Mouse (Mus musculus) megakaryocyte progenitor cell, adult 5-6 weeks (primary cell): ENCODE data around the gene Thrap3. TPM values are rescaled to one million over a fixed set of nuclear protein-coding genes. Genes with fewer than 3 reads are reported as not detected.
"Not testable (repeated sequence)": the region's sequence is repeated elsewhere in the genome, so short reads cannot be mapped to it uniquely, and the experiment has no call there.

Experiments used
- ATAC-seq: replicated peaks from 2 replicates; pipeline ENCODE4 v1.8.0; 2016; ENCODE audit warnings: mild to moderate bottlenecking, moderate TSS enrichment, inconsistent platforms; ENCODE audit not compliant: poor library complexity
- total RNA-seq, 2 experiments: library from RNA; stranded (forward) in 1 of 2; stranded (reverse) in 1 of 2; fragments of 157-497, 149-512 nt in 1 of 2; fragments of 200-1000 nt in 1 of 2; gene quantifications; 2 replicates each; pipeline versions ENCODE4 v1.2.3 to v1.2.4; 2015 to 2017

The Thrap3 gene
- total RNA-seq, 2 experiments from 2014 or later = 184 to 286 TPM

DNA sequence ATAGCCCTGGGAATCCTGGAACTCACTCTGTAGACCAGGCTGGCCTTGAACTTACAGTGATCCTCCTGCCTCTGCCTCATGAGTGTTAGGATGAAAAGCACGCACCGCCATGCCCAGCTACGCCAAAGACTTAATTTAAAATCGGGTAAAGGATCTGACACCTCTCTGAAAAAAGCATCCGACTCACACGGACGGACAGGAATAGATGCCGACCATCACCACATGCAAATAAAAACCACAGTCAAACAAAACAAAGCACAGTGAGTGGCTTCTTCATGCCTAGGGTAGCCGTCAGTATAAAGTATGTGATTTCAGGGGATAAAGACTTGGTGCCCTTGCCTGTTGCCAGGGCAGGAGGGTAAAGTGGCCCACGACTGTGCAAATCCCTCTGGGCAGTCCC is 17.5 kb upstream of the Thrap3 start:
- ATAC-seq = no peak

DNA sequence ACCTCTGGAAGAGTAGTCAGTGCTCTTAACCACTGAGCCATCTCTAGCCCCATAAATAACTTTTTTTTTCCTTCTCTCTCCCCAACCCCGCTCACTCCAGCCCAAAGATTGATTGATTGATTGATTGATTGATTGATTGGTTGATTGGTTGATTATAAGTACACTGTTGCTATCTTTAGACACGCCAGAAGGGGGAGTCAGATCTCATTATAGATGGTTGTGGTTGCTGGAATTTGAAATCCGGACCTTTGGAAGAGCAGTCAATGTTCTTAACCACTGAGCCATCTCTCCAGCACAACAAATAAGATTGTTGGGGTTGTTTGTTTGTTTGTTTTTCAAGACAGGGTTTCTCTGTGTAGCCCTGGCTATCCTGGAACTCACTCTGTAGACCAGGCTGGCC is 17.0 kb upstream of the Thrap3 start:
- ATAC-seq = not testable (repeated sequence)

DNA sequence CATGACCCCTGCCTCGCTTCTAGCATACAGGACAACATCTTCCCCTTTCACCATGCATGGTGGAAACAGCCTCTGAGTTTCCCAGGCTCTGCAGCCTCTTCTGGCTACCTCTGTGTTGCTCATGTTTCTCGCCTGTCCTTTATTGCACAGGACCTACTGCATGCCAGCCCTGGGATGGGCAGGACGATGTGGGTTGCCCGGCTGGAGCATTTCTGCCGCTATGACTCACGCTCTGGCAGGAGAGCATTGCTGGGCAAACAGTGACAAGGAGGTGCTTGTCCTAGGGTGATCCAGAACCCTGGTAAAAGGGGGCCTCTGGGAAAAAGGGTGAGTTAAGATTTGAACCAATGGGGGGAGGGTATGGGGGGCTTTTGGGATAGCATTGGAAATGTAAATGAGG is 15.2 kb upstream of the Thrap3 start:
- no peak for ATAC-seq

DNA sequence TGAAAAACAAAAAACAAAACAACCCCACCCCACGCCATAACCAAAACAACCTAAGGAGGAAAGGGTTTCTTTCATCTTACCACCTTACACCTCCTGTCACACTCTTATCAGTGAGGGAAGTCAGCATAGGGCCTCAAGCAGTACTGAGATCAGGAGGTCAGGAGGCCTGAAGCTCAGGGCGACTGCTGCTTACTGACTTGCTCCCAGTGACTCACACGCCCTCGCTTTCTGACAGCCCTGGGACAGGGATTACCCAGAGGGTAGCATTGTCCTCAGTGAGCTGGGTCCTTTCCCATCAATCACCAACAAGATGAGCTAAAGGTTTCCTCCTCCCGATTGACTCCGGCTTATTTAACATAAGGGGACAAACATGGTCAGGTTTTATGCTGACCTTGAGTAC is 4.5 kb upstream of the Thrap3 start:
- ATAC-seq = no peak

DNA sequence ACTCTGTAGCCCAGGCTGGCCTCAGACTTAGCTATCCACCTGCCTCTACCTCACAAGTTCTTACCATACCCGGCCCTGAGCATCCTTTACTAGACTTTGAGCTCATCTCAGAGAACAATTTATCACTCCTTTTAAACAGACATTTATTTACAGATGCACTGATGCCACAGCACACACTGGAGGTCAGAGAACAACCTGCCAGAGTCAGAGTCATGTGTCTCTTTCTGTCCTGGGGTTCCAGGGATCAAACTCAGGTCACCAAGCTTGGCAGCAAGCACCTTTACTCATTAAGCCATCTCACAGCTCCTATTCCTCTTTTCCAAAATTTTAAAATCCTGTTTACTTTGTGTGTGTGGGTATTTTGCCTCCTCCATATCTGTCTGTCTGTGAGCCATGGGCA is 2.8 kb upstream of the Thrap3 start:
- no peak for ATAC-seq

DNA sequence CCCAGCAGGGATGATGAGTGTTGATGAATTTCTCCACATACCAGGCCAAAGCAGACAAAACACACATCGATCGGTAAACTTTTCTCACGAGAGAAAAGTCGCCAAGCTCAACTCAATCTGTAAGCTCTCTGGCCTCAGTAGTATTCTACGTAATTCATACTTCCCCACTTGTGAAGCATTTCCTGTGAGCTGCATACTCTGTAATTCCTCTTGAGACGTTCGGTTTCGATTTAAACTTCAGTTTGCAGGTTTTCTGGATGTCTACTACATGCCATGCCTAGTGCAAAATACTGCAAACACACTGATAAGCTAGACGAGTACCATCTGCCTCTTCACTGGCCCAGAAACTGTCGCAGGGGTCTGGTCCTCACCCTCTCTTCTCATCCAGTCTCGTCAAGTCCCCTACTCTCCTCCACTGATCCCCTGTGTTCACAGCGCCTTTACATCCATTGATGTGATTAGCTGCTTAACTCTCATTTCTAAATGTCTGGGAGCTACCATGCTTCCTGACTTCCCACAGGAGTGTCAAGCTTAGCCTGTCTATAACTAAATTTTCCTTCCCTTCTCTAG is 2.2 kb upstream of the Thrap3 start:
- ATAC-seq = no peak

DNA sequence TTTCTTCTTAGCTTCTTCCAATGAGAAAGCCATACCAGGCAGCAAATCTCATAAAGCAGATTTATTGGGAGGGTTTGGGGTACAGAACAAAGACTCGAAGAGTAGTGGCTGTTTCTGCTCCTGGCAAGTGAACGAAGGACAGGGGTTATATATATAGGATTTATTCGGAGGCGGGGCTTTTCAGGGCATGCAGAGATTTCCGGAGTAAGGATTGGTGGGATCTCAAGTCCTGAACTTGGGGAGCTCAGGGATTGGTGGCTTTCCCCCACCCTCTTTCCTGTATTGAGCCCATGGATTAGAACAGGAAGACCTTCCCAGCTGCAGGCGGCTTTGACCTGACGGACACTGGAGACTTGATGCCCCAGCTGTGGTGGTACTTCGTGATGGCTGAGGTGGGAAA is 1.5 kb upstream of the Thrap3 start:
- no peak for ATAC-seq

DNA sequence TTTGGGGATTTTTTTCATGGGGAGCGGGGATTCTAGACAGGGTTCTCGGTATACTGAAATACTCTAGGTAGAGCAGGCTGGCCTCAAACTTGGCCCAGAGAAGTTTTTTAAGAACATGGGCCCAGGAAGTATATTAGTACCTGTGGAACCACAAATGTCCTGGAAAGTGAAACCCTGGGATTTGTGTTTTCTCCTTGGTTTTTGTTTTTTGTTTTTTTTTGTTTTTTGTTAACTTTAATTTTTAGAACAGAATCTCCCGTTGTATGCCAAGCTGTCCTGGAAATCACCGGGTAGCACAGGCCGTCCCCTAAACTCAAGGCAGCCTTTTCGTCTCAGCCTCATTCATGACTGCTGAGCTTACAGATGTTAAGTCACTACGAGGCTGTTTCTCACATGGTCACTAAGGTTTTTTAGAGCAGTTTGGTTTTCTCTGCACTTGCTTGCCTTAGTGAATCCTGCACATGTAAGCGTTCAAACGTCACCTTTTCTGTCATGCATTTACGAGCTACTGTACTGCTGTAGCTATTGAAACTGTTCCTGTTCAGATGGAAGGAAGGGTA is 856 bp upstream of the Thrap3 start:
- ATAC-seq = no peak

DNA sequence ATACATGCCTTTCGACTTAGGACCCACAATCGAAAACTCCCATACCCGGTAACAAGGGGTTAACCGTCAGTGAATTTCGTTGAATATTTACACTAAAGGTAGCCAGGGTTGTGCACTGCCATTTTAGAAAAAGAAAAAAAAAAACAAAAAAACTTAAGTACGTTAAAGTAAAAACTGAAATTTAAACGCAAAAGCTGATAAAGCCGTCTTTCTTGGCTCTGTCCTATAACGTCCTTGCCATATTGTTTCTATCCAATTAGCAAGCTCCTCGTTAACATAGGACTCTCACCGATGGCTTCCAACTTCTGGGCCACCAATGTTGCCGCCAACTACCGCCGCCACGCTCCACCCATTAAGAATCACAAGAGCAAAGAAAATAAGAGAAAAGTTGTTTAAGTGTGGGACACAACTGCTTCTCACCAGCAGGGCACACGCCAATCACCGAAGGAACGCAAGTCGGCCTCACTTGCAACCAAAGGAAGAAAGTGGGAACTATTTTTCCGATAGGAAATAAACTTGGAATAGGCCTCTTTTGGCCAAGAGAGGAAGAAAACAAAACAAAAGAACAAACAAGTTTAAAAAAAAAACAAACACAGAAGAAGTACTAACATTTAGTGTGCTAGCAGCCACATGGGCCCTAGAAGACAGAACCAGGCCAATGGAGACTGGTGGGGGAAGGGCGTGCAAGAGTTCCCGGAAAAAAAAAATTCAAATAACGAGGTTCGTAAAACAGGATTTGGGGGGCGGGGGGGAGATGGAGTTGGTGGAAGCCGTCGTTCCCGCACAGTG is 852 bp downstream of the Thrap3 start:
- ATAC-seq = peak; percentile 35

DNA sequence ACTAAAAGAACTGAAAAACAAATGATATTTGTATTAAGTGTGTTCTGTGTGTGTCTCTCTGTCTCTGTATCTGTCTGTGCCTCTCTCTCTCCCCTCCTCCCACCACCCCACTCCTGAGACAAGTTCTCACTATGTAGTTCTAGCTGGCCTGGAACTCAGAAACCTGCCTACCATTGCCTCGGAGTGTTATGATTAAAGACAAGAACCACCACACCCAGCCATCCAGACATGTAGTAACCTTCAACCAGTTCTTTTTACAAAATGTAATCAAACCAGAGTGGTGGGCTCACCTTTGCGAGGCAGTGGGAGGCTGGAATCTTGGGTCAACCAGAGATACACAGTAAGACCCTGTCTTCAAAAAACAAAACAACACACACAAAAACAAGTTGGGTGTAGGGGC is 1.9 kb downstream of the Thrap3 start:
- ATAC-seq = no peak

DNA sequence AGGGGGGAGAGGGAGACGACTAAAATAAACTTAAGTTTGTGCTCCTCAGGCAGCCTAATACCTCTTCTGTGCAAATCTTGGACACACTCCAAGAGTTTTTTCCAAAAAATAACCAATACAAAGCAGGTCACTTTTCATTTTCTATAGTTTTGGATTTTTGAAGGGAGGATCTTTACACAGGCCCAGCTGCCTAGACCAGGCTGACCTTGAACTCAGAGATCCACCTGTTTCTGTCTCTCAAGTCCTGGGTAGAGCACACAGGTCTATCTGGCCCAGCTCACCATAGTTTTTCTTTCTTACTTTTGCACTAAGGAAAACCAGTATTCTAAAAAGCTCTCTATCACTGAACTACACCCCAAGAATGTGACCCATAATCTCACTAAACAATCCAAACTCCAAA is 2.5 kb downstream of the Thrap3 start:
- ATAC-seq = no peak

DNA sequence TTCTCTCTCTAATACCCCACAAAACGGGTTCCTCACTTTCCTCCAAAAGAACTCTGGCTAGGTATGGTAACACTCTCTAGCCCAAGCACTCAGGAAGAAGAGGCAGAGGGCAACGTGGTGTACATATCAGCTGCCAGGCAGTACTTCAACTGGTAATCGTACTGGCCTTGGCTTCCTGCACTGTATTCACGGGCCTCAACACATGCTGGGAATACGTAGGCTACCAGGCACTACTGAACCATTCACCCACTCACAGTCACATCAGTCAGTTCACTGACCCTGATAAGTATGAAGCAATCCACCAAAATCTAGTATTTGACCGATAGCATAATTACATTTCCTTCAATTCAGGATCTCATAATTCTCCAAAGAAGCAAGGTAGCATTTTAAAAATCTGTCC is 3.0 kb downstream of the Thrap3 start:
- ATAC-seq = no peak

DNA sequence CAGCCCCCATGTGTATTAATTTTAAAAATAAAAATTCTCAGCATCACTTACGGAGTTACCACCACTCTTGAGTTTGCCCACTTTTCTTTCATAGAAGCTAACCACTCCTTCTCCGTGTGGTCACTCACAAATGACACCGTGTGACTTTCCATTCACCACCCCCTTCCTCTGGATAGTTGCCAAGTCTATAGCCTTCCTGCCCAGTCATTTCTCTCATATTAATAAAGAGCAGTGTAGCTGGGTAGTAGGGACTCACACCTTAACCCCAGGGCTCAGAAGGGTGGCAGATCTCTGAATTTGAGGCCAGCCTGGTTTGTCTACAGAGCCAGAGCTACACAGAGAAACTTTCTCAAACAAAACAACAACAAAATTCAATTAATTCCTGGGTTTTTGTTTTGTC is 5.1 kb downstream of the Thrap3 start:
- ATAC-seq = no peak

DNA sequence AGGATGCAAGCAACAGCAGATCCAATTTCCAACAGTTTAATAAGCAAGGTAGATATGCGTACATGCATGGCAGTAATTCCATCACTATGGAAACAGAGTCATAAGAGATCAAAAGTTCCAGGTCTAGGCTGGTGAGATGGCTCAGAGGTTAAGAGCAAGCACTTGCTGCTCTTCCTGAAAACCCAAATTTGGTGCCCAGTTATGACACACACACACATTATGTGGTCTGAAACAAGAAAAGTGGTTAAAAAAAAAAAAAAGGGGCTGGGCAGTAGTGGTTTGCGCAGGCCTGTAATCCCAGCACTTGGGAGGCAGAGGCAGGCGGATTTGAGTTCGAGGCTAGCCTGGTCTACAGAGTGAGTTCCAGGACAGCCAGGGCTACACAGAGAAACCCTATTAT is 7.6 kb downstream of the Thrap3 start:
- ATAC-seq = peak; percentile 37; the same call in 1 of the 2 replicates

DNA sequence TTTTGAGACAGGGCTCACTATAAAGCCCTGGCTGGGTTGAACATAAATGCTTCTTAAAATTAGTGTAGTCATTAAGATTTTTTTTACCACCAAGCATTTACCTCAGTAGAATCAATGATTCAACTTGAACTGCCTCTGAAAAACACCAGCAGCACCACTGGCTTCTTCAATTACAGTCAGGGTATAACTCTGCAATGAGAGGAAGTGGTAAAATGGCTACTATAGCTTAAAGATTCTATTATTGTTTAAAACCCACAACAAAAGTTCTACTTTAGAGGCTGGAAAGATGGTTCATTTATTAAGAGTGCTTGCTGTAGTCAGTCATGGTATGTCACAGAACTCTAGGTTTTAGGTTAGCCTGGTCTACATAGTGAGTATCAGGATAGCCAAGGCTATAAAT is 8.3 kb downstream of the Thrap3 start:
- ATAC-seq = no peak

DNA sequence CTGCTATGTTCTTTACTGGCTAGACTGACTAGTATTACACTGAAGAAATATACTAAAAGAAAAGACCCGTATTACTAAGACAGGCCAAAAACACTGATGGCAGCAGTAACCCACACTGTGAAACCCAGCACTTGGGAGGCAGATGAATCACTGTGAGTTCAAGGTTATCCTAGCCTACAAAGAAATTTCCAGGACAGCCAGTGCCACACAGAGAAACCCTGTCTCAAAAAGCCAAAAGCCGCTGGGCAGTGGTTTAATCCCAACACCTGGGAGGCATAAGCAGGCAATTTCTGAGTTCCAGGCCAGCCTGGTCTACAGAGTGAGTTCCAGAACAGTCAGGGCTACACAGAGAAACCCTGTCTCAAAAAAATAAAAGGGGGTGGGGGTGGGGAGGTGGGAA is 11.9 kb downstream of the Thrap3 start:
- no peak for ATAC-seq

DNA sequence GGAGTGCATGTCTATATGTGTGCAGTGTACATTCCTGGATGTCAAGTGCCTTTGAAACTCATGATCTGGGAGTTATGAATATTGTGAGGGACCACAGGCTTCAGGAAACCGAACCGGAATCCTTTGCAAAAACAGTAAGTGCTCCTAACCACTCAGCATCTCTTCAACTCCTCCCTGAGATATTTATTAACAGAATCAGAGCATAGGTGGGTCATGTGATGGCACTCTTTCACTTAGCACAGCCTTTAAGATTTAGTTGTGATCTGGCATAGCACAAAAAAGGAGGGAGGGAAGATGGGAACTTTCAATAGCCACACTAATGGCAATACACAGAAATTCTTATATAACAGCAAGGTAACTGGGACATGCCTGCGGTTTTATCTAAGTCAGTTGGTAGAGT is 15.5 kb downstream of the Thrap3 start:
- no peak for ATAC-seq

DNA sequence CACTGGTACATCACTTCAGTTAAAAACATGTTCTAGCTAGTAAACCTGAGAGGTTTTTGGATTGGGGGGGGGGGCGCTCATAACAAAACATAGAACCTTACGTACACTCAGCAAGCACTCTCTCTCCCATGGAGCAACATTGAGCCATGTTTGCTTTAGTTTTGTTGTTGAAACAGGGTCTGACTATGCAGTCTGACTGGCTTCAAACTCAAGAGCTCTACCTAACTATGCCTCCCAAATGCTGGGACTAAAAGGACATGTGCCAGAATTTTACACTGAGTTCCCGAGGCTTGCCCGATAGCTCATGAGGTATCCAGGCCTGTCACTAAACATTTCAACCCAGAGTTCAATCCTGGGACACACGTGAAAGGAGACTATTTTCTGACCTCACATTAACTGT is 19.5 kb downstream of the Thrap3 start:
- ATAC-seq = no peak

DNA sequence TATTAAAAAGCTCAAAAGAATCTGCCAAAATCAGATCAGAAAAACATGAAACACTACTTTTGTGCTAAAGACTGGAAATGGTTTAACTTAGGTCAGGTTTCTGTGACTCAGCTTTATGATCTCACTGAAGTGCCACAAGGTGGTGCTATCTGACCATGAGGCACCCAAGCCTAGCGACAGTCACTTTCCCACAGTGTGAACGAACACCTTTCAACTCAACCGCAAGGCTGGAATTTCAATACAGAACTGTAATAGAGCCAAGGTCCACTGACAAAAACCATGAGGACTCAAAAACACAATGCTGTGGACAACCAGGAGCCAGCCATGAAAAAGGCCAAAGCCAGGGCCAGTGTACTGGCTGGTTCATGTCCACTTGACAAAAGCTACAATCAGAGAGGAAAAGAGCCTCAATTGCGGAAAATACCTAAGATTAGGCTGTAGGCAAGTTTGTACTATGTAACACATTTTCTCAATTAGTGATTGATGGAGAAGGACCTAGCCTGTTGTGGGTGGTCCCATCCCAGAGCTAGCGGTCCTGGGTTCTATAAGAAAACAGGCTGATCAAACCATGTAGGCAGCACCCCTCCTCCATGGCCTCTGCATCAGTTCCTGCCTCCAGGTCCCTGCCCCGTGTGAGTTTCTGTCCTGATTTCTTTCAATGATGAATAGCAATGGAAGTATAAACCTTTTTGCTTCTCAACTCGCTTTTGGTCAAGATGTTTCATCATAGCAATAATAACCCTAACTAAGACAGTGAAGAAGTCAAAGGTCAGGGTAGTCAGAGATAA is 21.2 kb downstream of the Thrap3 start:
- peak; percentile 91 for ATAC-seq

DNA sequence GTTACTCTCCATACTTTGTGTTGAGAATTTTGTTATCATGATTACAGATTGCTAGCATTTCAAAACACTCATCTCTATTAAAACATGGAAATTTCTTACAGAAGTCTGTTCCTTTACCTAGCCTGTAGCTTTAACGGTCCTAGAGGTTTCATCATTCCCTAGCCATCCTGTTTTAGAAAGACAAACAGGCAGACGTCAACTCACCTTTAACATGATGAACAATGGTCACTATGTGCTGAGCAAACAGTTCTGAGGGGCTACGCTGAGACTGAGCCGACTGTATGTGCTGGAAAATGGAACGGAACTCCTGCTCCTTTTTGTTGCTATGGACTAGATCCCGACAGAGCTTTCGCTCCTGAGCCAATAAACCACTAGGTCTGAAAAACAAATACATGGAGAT is 26.6 kb downstream of the Thrap3 start:
- not testable (repeated sequence) for ATAC-seq

DNA sequence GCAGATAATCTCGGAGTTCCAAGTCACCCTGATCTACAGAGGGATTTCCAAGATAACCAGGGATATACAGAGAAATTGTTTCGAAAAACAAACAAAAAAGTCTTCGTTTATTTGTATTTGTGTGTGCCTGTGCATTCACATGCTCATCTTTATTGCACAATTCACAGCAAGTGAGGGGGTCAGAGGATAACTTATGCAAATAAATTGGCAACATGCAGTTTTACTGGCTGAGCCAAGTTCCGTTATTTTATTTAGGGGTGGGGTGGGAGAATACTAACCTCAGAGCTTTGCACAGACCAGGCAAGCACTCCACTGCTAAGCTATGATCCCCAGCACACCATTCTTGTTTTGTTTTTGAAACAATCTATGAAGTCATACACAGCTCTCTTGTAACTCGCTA is 28.8 kb downstream of the Thrap3 start:
- ATAC-seq = no peak

DNA sequence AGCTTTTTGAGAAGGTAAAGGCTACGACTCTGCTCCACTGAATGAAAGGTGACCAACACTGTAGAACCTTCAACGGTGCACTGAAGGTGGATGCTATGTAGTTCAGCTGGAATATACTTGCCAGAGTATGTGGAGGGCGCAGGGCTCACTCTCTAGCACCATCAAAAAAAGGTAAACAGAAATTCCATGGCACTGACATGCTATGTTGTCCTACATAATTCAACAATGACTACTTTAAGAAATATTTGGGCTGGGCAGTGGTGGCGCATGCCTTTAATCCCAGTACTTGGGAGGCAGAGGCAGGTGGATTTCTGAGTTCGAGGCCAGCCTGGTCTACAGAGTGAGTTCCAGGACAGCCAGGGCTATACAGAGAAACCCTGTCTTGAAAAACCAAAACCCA is 31.8 kb downstream of the Thrap3 start:
- not testable (repeated sequence) for ATAC-seq
